Mouse (Mus musculus): ENCODE data around the gene Xlr5a.
"Not testable (repeated sequence)": the region's sequence is repeated elsewhere in the genome, so short reads cannot be mapped to it uniquely, and the experiment has no call there.

Xlr5a gene

GRCm38 (mm10) chrX:73292876-73293275 lies at the start of gene Xlr5a, which contains the start of gene Xlr5c:
TSS of gene Xlr5a (minus strand) at chrX:73292976.
TSS of gene Xlr5c (minus strand) at chrX:73292976.
- not testable (repeated sequence) for DNase-seq (ENCODE audit: low read depth, low spot score)

- DNase-seq (ENCODE audit: low read depth, low spot score) = peak; percentile 62
These were observed 49.7 kb upstream of the Xlr5a start, which contains the start of gene Zfp275 for GRCm38 (mm10) chrX:73342483-73342895. TSS of gene Zfp275 (plus strand) at chrX:73342621.

GRCm38 (mm10) chrX:73342068-73342467 lies 49.3 kb upstream of the Xlr5a start:
- DNase-seq (ENCODE audit: low read depth, low spot score) = no peak

GRCm38 (mm10) chrX:73341473-73341872 lies 48.7 kb upstream of the Xlr5a start:
- DNase-seq (ENCODE audit: low read depth, low spot score) = no peak

- no peak for DNase-seq (ENCODE audit: low read depth, low spot score)
These were observed 44.0 kb upstream of the Xlr5a start, which contains the start of gene Gm45015 for GRCm38 (mm10) chrX:73336740-73337139. TSS of gene Gm45015 (minus strand) at chrX:73336840.

- no peak for DNase-seq (ENCODE audit: low read depth, low spot score)
These were observed 40.8 kb upstream of the Xlr5a start for GRCm38 (mm10) chrX:73333548-73333947.

GRCm38 (mm10) chrX:73327215-73327614 lies 34.4 kb upstream of the Xlr5a start:
- DNase-seq (ENCODE audit: low read depth, low spot score) = no peak

GRCm38 (mm10) chrX:73321029-73321428 lies 28.3 kb upstream of the Xlr5a start:
- DNase-seq (ENCODE audit: low read depth, low spot score) = no peak

- DNase-seq (ENCODE audit: low read depth, low spot score) = peak; percentile 28
These were observed 19.7 kb upstream of the Xlr5a start for GRCm38 (mm10) chrX:73312522-73312921.

GRCm38 (mm10) chrX:73295745-73296144 lies 3.0 kb upstream of the Xlr5a start:
- DNase-seq (ENCODE audit: low read depth, low spot score) = not testable (repeated sequence)

GRCm38 (mm10) chrX:73265270-73265669 lies 27.5 kb downstream of the Xlr5a start, which contains the start of gene Xlr3c:
TSS of gene Xlr3c (minus strand) at chrX:73265390.
- not testable (repeated sequence) for DNase-seq (ENCODE audit: low read depth, low spot score)

- DNase-seq (ENCODE audit: low read depth, low spot score) = not testable (repeated sequence)
These were observed 30.3 kb downstream of the Xlr5a start for GRCm38 (mm10) chrX:73262428-73262827.

- not testable (repeated sequence) for DNase-seq (ENCODE audit: low read depth, low spot score)
These were observed 49.9 kb downstream of the Xlr5a start, which contains the start of gene Xlr4c for GRCm38 (mm10) chrX:73242821-73243325. TSS of gene Xlr4c (minus strand) at chrX:73243130.

- no peak for DNase-seq (ENCODE audit: low read depth, low spot score)
These were observed 63.5 kb downstream of the Xlr5a start for GRCm38 (mm10) chrX:73229288-73229687.

- DNase-seq (ENCODE audit: low read depth, low spot score) = peak; percentile 9
These were observed 64.1 kb downstream of the Xlr5a start for GRCm38 (mm10) chrX:73228606-73229214.

GRCm38 (mm10) chrX:73227914-73228605 lies 64.7 kb downstream of the Xlr5a start, which contains the start of gene F8a:
TSS of gene F8a (plus strand) at chrX:73228291.
- peak; percentile 74 for DNase-seq (ENCODE audit: low read depth, low spot score)

GRCm38 (mm10) chrX:73225365-73225764 lies 67.4 kb downstream of the Xlr5a start:
- no peak for DNase-seq (ENCODE audit: low read depth, low spot score)

- DNase-seq (ENCODE audit: low read depth, low spot score) = not testable (repeated sequence)
These were observed 78.8 kb downstream of the Xlr5a start, which contains the start of gene Xlr4b for GRCm38 (mm10) chrX:73213819-73214564. TSS of gene Xlr4b (plus strand) at chrX:73214333.

- peak; percentile 7 for DNase-seq (ENCODE audit: low read depth, low spot score)
These were observed 100.8 kb downstream of the Xlr5a start, which contains the start of gene Xlr3b for GRCm38 (mm10) chrX:73191934-73192333. TSS of gene Xlr3b (plus strand) at chrX:73192207.

GRCm38 (mm10) chrX:73176889-73177288 lies 115.9 kb downstream of the Xlr5a start, which contains the start of gene Spin2d:
TSS of gene Spin2d (minus strand) at chrX:73176989.
- not testable (repeated sequence) for DNase-seq (ENCODE audit: low read depth, low spot score)

GRCm38 (mm10) chrX:73149350-73149749 lies 143.4 kb downstream of the Xlr5a start, which contains the start of gene DXBay18:
TSS of gene DXBay18 (minus strand) at chrX:73149450.
- DNase-seq (ENCODE audit: low read depth, low spot score) = not testable (repeated sequence)
